Mouse (Mus musculus): ENCODE data around the gene Plxna4.

DNA sequence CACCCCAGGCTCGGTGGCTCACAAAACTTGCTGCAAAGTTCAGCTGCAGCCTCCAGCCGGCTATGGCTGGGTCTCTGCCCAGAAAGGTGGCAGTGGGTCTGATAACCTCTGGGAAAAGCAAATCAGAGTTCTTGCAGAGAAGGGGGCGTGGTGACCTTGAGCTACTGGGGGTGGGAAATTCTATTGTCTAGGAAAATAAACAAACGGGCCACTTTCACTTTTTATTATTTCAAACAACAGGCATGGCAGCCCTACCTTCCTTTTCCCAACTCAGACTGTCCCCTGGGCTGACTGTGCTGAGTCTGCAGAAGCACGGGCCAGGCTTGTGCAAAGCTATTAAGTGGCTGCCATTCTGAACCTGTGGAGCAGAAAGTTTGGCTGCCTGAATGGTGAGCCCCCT is 94.4 kb downstream of the Plxna4 start:
- no peak for TF ChIP-seq CTCF (IDR thresholded peaks at IDR 0.05)
- peak; percentile 32; the same call in 1 of the 2 replicates for TF ChIP-seq EP300 (IDR thresholded peaks at IDR 0.05)
